Mouse (Mus musculus) ES-Bruce4 (cell line): ENCODE results near the gene Fam163a.

Source experiments
- CTCF ChIP-seq: IDR thresholded peaks from one replicate; pipeline ENCODE4 v1.8.1; 2011; ENCODE audit warnings: low read depth, low read length
- EP300 ChIP-seq: IDR thresholded peaks from 2 replicates; pipeline ENCODE4 v1.6.1; 2011; ENCODE audit warnings: low read depth, low read length; ENCODE audit not compliant: insufficient read depth
- POLR2A ChIP-seq: IDR thresholded peaks from one replicate; pipeline ENCODE4 v1.8.1; 2011; ENCODE audit warnings: low read length; ENCODE audit not compliant: insufficient read depth

DNA sequence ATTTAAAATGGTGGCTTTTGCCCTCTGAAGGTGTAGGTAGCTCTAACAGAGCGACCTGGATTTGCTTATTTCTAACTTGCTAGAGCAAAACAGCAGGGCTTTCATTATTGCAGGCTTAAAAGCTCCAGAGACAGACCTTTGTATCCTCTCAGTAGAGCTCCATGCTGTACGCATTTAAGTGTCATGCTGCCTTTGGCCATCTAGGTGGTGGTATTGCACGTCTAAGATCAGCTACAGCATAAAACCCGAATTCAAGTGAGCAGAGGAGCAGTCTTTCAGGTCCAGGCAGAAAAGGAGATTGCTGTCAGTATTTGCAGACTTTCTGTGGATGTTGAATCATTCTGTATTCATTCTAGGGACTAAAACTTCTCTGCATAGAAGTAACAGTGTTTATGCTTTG, 161.8 kb downstream of the Fam163a start:
- TF ChIP-seq EP300 = no peak
- TF ChIP-seq CTCF = peak; percentile 8
- TF ChIP-seq POLR2A = no peak
